12 mouse cellular contexts compared by ENCODE assay signal in genomic region chr11:32010663-32010970, GRCm38 (mm10). TPM values are rescaled to one million over a fixed set of nuclear protein-coding genes. Genes with fewer than 3 reads are reported as not detected.
DNase-seq lines count a peak whose midpoint lies in the region; ATAC-seq and TF ChIP-seq lines count a peak whose summit lies in the region.
"Had no signal": no experiment of that assay in that cellular context is flagged by ENCODE, and none has a peak within 500 bp of the region (broad histone marks: within the 10 kb centered on the region; RNA-seq: fewer than 3 reads in every experiment).

No protein-coding gene starts in this region.

- no peaks in the 10 kb centered on the region for H3K36me3 ChIP-seq in heart, embryonic 10.5 days
- peaks cover 18% of the 10 kb centered on the region for H3K36me3 ChIP-seq in embryonic facial prominence, embryonic 10.5 days (replicated peaks)
- H3K36me3 ChIP-seq in hindbrain, embryonic 15.5 days: peaks cover 21% of the 10 kb centered on the region
- peaks cover 11% of the 10 kb centered on the region for H3K36me3 ChIP-seq in midbrain, postnatal 0 days (ENCODE audit: insufficient read depth, low read length)
- H3K36me3 ChIP-seq: embryonic facial prominence, embryonic 12.5 days; heart, embryonic 15.5 days had no signal

- H3K27me3 ChIP-seq in heart, embryonic 10.5 days (ENCODE audit: insufficient read depth, poor library complexity, severe bottlenecking): no peaks in the 10 kb centered on the region
- H3K27me3 ChIP-seq in embryonic facial prominence, embryonic 10.5 days (replicated peaks; ENCODE audit: low read depth, poor library complexity, severe bottlenecking): no peaks in the 10 kb centered on the region
- H3K27me3 ChIP-seq in hindbrain, embryonic 15.5 days: no peaks in the 10 kb centered on the region
- H3K27me3 ChIP-seq in midbrain, postnatal 0 days (ENCODE audit: insufficient read depth, low read length): no peaks in the 10 kb centered on the region
- H3K27me3 ChIP-seq: embryonic facial prominence, embryonic 12.5 days; heart, embryonic 15.5 days had no signal

- no peak for TF ChIP-seq CTCF in midbrain, postnatal 0 days (IDR thresholded peaks at IDR 0.05)

- no peak for ATAC-seq in hindbrain, embryonic 15.5 days (ENCODE audit: low FRiP score, low read depth)
- ATAC-seq in midbrain, postnatal 0 days (ENCODE audit: low FRiP score): no peak
- no peak for ATAC-seq in cerebellum, adult (ENCODE audit: insufficient number of reproducible peaks, low FRiP score, low TSS enrichment)
- no peak for ATAC-seq in inflammation-experienced regulatory T-cells, adult 6 months

- H3K9ac ChIP-seq in hindbrain, embryonic 15.5 days: no peak overlapping the region
- H3K9ac ChIP-seq in midbrain, postnatal 0 days (replicated peaks; ENCODE audit: low read length, poor library complexity, severe bottlenecking): no peak overlapping the region
- H3K9ac ChIP-seq: embryonic facial prominence, embryonic 12.5 days; heart, embryonic 15.5 days had no signal

- DNase-seq in heart, embryonic 10.5 days (ENCODE audit: low spot score): no peak
- DNase-seq in heart, adult 8-10 months (ENCODE audit: low spot score): no peak
- DNase-seq in embryonic facial prominence, embryonic 10.5 days (ENCODE audit: low spot score): no peak
- DNase-seq in midbrain, postnatal 0 days (ENCODE audit: low spot score): no peak
- no peak for DNase-seq in adrenal gland, adult (ENCODE audit: inconsistent age in 2 of 2, low spot score in 1 of 2)

- H3K4me1 ChIP-seq in heart, embryonic 10.5 days: peaks cover 14% of the 10 kb centered on the region
- H3K4me1 ChIP-seq in embryonic facial prominence, embryonic 10.5 days: peaks cover 26% of the 10 kb centered on the region
- peaks cover 71% of the 10 kb centered on the region for H3K4me1 ChIP-seq in hindbrain, embryonic 15.5 days (replicated peaks)
- peaks cover 33% of the 10 kb centered on the region for H3K4me1 ChIP-seq in midbrain, postnatal 0 days (ENCODE audit: insufficient read depth, low read length)

- H3K4me3 ChIP-seq in heart, embryonic 10.5 days: no peak overlapping the region
- no peak overlapping the region for H3K4me3 ChIP-seq in embryonic facial prominence, embryonic 10.5 days
- H3K4me3 ChIP-seq in hindbrain, embryonic 15.5 days: no peak overlapping the region
- no peak overlapping the region for H3K4me3 ChIP-seq in midbrain, postnatal 0 days (ENCODE audit: low read depth, low read length)
- H3K4me3 ChIP-seq: embryonic facial prominence, embryonic 12.5 days; heart, embryonic 15.5 days had no signal

- H3K9me3 ChIP-seq in heart, embryonic 10.5 days: 0 out of 2 replicates have a peak, but pooled peaks cover 4% of the 10 kb centered on the region
- H3K9me3 ChIP-seq in embryonic facial prominence, embryonic 10.5 days: peaks cover 15% of the 10 kb centered on the region; the same call in 1 of the 2 replicates
- no peaks in the 10 kb centered on the region; the same call in 1 of the 2 replicates for H3K9me3 ChIP-seq in hindbrain, embryonic 15.5 days
- no peaks in the 10 kb centered on the region for H3K9me3 ChIP-seq in midbrain, postnatal 0 days (ENCODE audit: low read length)
- H3K9me3 ChIP-seq: heart, embryonic 15.5 days had no signal

- 53% methylated on average over 5 of the region's 5 CpGs for WGBS in heart, embryonic 10.5 days
- WGBS in embryonic facial prominence, embryonic 10.5 days: 55% methylated on average over 5 of the region's 5 CpGs
- WGBS in hindbrain, embryonic 15.5 days: 29% methylated on average over 5 of the region's 5 CpGs
- WGBS in midbrain, postnatal 0 days: 38% methylated on average over 5 of the region's 5 CpGs

- 0 out of 2 replicates have a peak overlapping the region, but pooled peaks have one; percentile 36 for H3K27ac ChIP-seq in heart, embryonic 10.5 days
- H3K27ac ChIP-seq in embryonic facial prominence, embryonic 10.5 days (replicated peaks): peak overlapping the region; percentile 79
- H3K27ac ChIP-seq in hindbrain, embryonic 15.5 days (replicated peaks): peak overlapping the region; percentile 71
- peak overlapping the region; percentile 68 for H3K27ac ChIP-seq in midbrain, postnatal 0 days (ENCODE audit: low read depth, low read length)
- H3K27ac ChIP-seq: embryonic facial prominence, embryonic 12.5 days; heart, embryonic 15.5 days had no signal

- H3K4me2 ChIP-seq in hindbrain, embryonic 15.5 days: peak overlapping the region; percentile 33
- H3K4me2 ChIP-seq in midbrain, postnatal 0 days (ENCODE audit: low read depth, low read length, poor library complexity, severe bottlenecking): no peak overlapping the region
- H3K4me2 ChIP-seq: embryonic facial prominence, embryonic 12.5 days; heart, embryonic 15.5 days had no signal

RNA-seq across cellular contexts. Expression of gene Nsg2, which starts 10.4 kb away (rescaled TPM):
- 0.84 and 2.7 TPM in 2 replicates for polyA plus RNA-seq in heart, embryonic 10.5 days (2016; fragmentation: Nextera tagmentation; extraction: Ambion mirVana)
- 1 to 10 TPM in 2 of 4 experiments, under 1 TPM in 2; 0.60 to 1.1 (median 0.89) TPM for total RNA-seq in heart, adult 8-10 months (2022)
- polyA plus RNA-seq in embryonic facial prominence, embryonic 10.5 days (2016; fragmentation: Nextera tagmentation; extraction: Ambion mirVana): 10.1 and 11.3 TPM in 2 replicates
- 496 and 530 TPM in 2 replicates for polyA plus RNA-seq in hindbrain, embryonic 15.5 days (2015; fragmentation: Nextera tagmentation; extraction: Ambion mirVana)
- total RNA-seq in midbrain, postnatal 0 days (2014; rRNA removed): 1,042 and 1,173 TPM in 2 replicates
- polyA plus RNA-seq in midbrain, postnatal 0 days (2015; fragmentation: Nextera tagmentation; extraction: Ambion mirVana): 641 and 644 TPM in 2 replicates
- polyA plus RNA-seq in inflammation-experienced regulatory T-cells, adult 6 months (2017; shearing (Covaris generic)): 10 to 100 TPM in 2 of 3 experiments, 1 to 10 TPM in 1; 8.5 to 97.5 (median 73.7) TPM
- total RNA-seq: gastrocnemius, adult 18-20 months had no signal

RNA-seq across cellular contexts. Expression of gene 4930524B15Rik, which starts 45.2 kb away (rescaled TPM):
- 0.30 and 0.35 TPM in 2 replicates for polyA plus RNA-seq in heart, embryonic 10.5 days (2016; fragmentation: Nextera tagmentation; extraction: Ambion mirVana)
- total RNA-seq in heart, adult 8-10 months (2022): not detected
- polyA plus RNA-seq in embryonic facial prominence, embryonic 10.5 days (2016; fragmentation: Nextera tagmentation; extraction: Ambion mirVana): 0.10 and 0.14 TPM in 2 replicates
- 0.16 and 0.36 TPM in 2 replicates for polyA plus RNA-seq in hindbrain, embryonic 15.5 days (2015; fragmentation: Nextera tagmentation; extraction: Ambion mirVana)
- total RNA-seq in midbrain, postnatal 0 days (2014; rRNA removed): 0.94 TPM in 1 of 2 replicates, not detected in the other
- polyA plus RNA-seq in midbrain, postnatal 0 days (2015; fragmentation: Nextera tagmentation; extraction: Ambion mirVana): 0.47 and 0.48 TPM in 2 replicates
- polyA plus RNA-seq in inflammation-experienced regulatory T-cells, adult 6 months (2017; shearing (Covaris generic)): not detected
- total RNA-seq: gastrocnemius, adult 18-20 months; left cerebral cortex, adult 8-10 months had no signal
